Mouse (Mus musculus) lung, adult 2 months (tissue): ENCODE results near the gene Txndc2.

Experiments
- CTCF ChIP-seq: fragments of 200-500 bp; IDR thresholded peaks from 2 replicates; pipeline ENCODE4 v1.5.1; 2011; ENCODE audit warnings: mild to moderate bottlenecking, low read length, control low read depth; ENCODE audit not compliant: insufficient read depth
- POLR2A ChIP-seq: fragments of 200-500 bp; IDR thresholded peaks from 2 replicates; pipeline ENCODE4 v1.6.1; 2011; ENCODE audit warnings: low read depth, mild to moderate bottlenecking, control low read depth, low read length, borderline replicate concordance; ENCODE audit errors: extremely low read depth

GRCm38 (mm10) chr17:65604892-65605291 is 37.1 kb downstream of the Txndc2 start:
- TF ChIP-seq POLR2A, result no peak
- no peak for TF ChIP-seq CTCF
